Mouse (Mus musculus) midbrain, embryonic 10.5 days (tissue): ENCODE results near the gene Cd5. TPM values are rescaled to one million over a fixed set of nuclear protein-coding genes. Genes with fewer than 3 reads are reported as not detected.

Experiments used
- DNase-seq: peaks from one replicate; pipeline ENCODE4 v3.0.0-alpha.2; 2017; ENCODE audit warnings: low spot score
- H3K27ac ChIP-seq: fragments of 300-500 bp; sonication (generic); replicated peaks from 2 replicates; pipeline ENCODE4 v1.5.1; 2016; ENCODE audit warnings: mild to moderate bottlenecking
- H3K27me3 ChIP-seq: fragments of 300-500 bp; sonication (generic); 2 replicates; pipeline ENCODE4 v1.6.1; 2016; ENCODE audit warnings: low read depth, mild to moderate bottlenecking; ENCODE audit not compliant: poor library complexity, severe bottlenecking
- H3K36me3 ChIP-seq: fragments of 300-500 bp; sonication (generic); 2 replicates; pipeline ENCODE4 v1.6.1; 2016; ENCODE audit warnings: mild to moderate bottlenecking, moderate library complexity
- H3K4me1 ChIP-seq: fragments of 300-500 bp; sonication (generic); 2 replicates; pipeline ENCODE4 v1.6.1; 2016
- H3K4me3 ChIP-seq: fragments of 300-500 bp; sonication (generic); 2 replicates; pipeline ENCODE4 v1.5.1; 2016; ENCODE audit warnings: mild to moderate bottlenecking, moderate library complexity
- H3K9me3 ChIP-seq: fragments of 300-500 bp; sonication (generic); replicated peaks from 2 replicates; pipeline ENCODE4 v1.6.1; 2016; ENCODE audit warnings: mild to moderate bottlenecking
- WGBS: fragments of 180-500 bp; shearing (Covaris S2); methylation state at CpG from one replicate; pipeline ENCODE4 v1.1.7; 2016; 5-methylcytosine and 5-hydroxymethylcytosine counted together
- polyA plus RNA-seq: library from polyadenylated mRNA; unstranded; fragments of >200 nt; fragmentation: Nextera tagmentation; extraction: Ambion mirVana; gene quantifications from 2 replicates; pipeline ENCODE4 v1.2.1, GENCODE M21; 2016

The Cd5 gene
- polyA plus RNA-seq, 1 experiment from 2014 or later: not detected

DNA sequence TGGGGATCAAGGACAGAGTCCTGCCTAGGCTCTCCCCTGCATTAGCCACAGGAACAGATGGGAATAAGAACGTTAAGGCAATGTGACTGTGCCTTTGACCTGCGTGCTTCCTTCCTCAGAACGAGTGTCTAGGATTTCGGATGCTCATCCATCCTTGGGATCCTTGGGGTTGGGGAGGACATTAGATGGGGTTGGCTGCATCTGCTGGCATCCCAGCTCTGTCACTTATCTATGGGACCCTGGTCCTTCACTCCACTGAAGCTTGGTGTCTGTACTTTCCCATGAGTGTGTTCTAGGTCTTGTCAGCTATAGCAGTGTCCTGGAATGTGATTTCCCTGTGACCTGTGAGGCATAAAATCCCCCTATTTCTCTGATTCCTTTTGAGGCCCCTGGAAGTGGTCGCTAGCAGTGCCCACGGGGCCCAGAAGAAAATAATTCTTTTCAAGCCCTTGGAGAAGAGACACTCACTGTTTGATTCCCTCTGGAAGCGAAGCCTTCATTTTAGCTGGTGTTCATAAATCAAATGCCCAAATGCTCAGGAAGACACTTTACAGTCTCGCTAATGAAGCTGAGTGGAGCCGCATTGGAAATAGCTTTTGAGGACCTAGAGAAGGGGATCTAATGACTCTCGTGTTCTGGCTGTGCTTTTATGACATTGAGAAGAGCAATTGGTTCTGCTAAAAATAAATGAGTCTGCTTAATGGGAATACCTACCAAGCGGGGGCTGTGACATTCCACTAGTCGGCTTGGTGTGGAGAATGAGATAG, 30.8 kb upstream of the Cd5 start:
- no peaks in the 10 kb centered on the region for H3K9me3 ChIP-seq
- DNase-seq: no peak
- 81% methylated on average over 12 of the region's 12 CpGs for WGBS
- H3K27ac ChIP-seq: no peak overlapping the region
- H3K27me3 ChIP-seq: no peaks in the 10 kb centered on the region
- no peak overlapping the region for H3K4me3 ChIP-seq
- peaks cover 10% of the 10 kb centered on the region; the same call in 1 of the 2 replicates for H3K4me1 ChIP-seq
- H3K36me3 ChIP-seq: no peaks in the 10 kb centered on the region

DNA sequence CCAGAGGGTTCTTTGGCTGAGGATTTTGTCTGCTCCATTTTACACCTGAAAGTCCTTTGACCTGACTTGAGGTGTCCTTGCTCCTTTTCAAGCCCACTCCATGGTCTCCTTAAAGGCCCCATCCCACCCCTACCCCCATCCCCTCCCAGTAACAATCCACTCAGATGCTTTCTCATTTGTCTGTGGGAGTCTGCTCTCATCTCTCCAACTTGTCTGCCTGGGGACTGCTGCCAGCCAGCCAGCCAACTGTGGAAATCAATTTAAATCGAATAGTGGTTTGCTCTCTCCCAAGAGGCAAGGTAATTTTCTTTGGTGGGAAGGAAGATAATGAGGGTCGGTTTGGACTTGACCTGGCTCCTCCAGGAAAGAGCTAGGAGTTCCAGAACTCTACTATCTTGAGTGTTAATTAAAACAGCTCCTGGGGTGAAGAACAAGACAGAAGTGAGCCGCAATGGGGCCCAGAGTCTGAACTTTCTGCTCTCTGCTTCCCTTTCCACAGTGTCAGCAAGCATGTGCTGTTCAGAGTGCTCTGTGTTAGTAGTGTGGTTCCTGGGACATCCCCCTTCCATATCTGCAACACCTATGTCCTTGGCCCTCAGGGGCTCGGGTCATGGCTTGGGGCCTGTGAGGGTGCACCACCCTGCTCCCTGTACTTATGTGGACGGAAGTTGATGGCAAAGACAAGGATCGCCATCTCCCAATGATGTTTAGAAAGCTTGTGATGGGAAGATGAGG, 30.1 kb upstream of the Cd5 start:
- DNase-seq: no peak
- H3K27me3 ChIP-seq: no peaks in the 10 kb centered on the region
- WGBS: 80% methylated on average over 6 of the region's 6 CpGs
- peaks cover 10% of the 10 kb centered on the region; the same call in 1 of the 2 replicates for H3K4me1 ChIP-seq
- H3K4me3 ChIP-seq: no peak overlapping the region
- no peaks in the 10 kb centered on the region for H3K9me3 ChIP-seq
- no peak overlapping the region for H3K27ac ChIP-seq
- H3K36me3 ChIP-seq: no peaks in the 10 kb centered on the region

DNA sequence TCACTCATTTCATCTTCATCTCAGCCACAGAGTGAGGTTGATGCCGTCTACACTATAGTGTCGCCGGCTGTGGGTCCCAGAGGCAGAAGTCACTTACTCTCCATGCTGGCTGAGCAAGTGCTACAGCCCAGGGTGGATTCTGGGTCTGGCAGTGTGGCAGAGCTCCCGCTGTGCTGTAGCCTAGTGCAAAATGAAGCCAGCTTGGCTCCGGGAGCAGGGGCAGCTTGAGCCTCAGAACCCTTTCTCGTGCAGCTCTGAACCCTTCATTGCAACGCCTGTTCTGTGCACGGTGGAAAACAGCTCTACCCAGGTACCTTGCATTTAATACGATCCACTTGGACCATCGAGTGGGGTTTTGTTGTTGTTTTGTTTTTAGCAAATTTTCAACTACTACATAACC, 28.8 kb upstream of the Cd5 start:
- Histone ChIP-seq H3K9me3 (no peaks in the 10 kb centered on the region), H3K4me1 (peaks cover 10% of the 10 kb centered on the region; the same call in 1 of the 2 replicates), H3K36me3 (no peaks in the 10 kb centered on the region), H3K4me3 (no peak overlapping the region), H3K27ac (no peak overlapping the region), H3K27me3 (no peaks in the 10 kb centered on the region)
- WGBS: 86% methylated on average over 10 of the region's 10 CpGs
- DNase-seq: no peak

DNA sequence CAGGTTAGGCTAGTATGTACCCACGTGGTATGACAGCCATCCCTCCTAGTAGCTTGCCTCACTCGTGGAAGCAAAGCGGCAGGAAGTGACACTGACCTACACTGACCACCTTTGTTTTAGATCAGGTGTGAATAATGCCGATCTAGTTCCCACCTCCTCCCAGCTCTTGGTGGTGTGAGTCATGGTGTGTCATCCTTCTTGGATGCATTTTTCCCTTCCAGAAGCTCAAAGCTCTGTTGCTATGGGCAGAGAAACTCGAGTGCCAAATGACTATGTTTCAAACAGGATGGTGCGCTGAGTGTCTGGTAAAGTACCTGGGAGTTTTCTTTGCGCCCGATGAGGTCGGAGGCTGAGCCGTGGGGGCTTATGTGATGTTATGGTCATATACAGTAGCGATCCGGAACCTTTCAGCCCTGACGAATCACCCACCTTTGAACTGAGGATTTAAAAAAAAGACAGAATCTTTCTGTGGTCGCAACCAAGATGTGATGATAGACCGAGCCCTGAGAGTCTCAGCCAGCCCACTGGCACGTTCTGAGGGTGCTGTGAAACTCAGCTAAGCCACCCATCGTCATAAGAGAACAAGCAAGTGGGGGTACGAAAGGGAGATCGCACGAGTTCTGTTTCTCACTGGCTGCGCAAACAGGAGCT, 24.7 kb upstream of the Cd5 start:
- DNase-seq: no peak
- H3K27me3 ChIP-seq: no peaks in the 10 kb centered on the region
- no peak overlapping the region for H3K27ac ChIP-seq
- peaks cover 7% of the 10 kb centered on the region; the same call in 1 of the 2 replicates for H3K4me1 ChIP-seq
- no peaks in the 10 kb centered on the region for H3K9me3 ChIP-seq
- H3K4me3 ChIP-seq: no peak overlapping the region
- 86% methylated on average over 21 of the region's 21 CpGs for WGBS
- no peaks in the 10 kb centered on the region for H3K36me3 ChIP-seq

DNA sequence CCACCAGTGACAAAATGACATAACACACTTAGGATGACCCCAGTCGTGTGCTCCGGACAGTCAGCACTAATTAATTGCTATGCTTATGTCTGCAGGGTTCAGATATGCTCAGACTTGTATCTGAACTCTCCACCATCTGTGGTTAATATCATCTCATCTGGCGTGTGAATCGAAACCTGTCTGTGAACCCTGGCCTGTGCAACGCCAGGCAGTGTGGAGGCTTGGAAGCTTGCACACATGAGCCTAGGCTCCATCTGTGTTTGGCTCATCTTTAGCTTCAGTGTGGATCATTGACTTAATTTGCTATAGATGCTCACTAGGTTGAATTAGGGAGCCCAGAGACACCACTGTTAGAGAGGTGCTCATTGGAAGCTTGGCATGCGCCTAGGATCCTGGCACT, 23.7 kb upstream of the Cd5 start:
- Histone ChIP-seq H3K4me3 (no peak overlapping the region), H3K36me3 (no peaks in the 10 kb centered on the region), H3K4me1 (peaks cover 10% of the 10 kb centered on the region; the same call in 1 of the 2 replicates), H3K9me3 (no peaks in the 10 kb centered on the region), H3K27ac (no peak overlapping the region), H3K27me3 (no peaks in the 10 kb centered on the region)
- DNase-seq: no peak
- 90% methylated on average over 6 of the region's 6 CpGs for WGBS

DNA sequence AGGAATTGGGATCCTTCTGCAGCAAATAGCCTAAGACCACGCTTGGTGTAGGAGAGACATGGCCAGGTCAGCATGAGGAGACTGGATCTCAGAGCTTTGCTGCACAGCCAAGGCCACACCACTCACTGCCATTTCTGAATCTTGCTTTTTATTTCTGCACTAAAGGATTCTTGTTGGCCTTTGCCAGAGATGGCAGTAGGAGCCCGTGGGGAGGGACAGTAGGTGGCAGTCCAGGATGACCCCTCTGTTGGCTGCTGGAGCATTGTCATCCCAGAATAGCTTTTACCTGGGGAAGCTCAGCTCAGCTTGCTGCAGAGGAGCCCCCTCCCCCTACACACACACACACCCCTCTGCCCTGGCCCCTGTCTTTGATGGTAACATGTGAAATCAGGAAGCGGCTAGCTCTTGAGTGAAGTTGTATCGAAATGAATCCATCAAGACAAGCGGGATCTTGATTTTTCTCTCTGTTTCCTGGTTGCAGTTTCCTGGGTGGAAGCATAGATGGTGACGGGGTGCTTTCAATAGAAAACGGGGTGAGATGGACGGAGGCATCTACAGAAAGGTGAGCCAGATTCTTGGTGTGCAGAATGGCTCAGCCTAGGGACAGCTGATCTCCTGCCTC, 23.1 kb upstream of the Cd5 start:
- Histone ChIP-seq H3K4me3 (no peak overlapping the region), H3K27ac (no peak overlapping the region), H3K9me3 (no peaks in the 10 kb centered on the region), H3K27me3 (no peaks in the 10 kb centered on the region), H3K4me1 (peaks cover 10% of the 10 kb centered on the region; the same call in 1 of the 2 replicates), H3K36me3 (no peaks in the 10 kb centered on the region)
- DNase-seq: no peak
- WGBS: 86% methylated on average over 8 of the region's 8 CpGs

DNA sequence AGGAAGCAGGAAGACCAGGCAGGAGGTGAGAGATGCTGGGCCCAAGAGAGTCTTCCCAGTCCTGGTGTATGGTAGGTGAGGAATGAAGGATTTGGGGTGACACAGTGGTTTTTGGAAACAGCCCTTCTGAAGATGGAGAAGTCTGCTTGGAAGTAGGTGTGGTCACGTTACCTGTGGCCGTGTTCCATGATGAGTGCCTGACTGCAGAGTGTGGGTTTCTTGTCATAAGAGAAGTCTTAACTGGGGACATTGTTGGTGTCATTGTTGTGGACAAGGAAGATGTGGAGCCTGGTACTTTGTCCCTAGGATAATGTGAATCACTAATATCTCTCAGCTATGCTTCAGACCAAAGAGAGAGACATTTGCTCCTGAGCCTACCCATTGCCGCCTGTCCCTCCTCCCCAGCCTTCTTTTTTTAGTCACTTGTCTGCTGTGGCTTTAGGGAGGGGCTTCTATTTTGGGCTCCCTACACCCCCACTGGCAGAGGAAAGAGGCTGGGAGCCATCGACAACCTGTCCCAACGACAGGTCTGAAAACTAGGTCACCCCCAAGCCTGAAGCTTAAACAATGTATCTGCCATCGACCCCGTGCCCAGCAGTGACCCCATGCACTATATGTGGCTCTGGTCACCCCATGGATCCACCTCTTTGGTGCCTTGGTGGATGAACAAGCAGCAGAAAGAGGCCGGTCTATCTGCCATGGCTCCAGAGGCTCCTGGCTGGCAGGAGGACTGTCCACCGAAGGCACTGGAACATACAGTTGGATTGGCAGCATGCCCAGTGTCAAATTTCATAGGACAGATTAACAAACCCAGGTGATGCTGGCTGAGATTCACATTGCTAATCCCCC, 21.4 kb upstream of the Cd5 start:
- Histone ChIP-seq H3K4me3 (no peak overlapping the region), H3K9me3 (no peaks in the 10 kb centered on the region), H3K27me3 (no peaks in the 10 kb centered on the region), H3K27ac (no peak overlapping the region), H3K36me3 (no peaks in the 10 kb centered on the region), H3K4me1 (peaks cover 10% of the 10 kb centered on the region; the same call in 1 of the 2 replicates)
- 90% methylated on average over 9 of the region's 9 CpGs for WGBS
- DNase-seq: no peak

DNA sequence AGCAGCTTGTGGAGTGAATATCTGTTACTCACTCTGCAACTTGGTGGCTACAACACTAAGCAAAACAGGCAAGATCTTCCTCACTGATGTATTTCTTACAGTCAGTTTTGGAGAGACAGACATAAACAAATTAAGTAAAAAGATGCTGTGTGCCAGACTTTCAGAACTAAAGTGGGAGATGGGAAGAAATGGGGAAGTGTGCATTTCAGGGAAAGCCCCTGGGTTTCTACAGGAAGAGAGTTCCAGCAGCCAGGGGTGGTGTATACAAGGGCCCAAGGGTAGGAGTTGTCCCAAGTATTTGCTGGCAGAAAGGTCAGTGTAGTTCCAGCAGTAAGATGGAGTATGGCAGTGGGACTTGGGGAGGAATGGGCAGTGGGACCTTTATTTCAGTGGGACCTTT, 20.7 kb upstream of the Cd5 start:
- H3K4me3 ChIP-seq: no peak overlapping the region
- H3K9me3 ChIP-seq: no peaks in the 10 kb centered on the region
- no peak for DNase-seq
- no peak overlapping the region for H3K27ac ChIP-seq
- H3K4me1 ChIP-seq: peaks cover 10% of the 10 kb centered on the region; the same call in 1 of the 2 replicates
- no peaks in the 10 kb centered on the region for H3K36me3 ChIP-seq
- H3K27me3 ChIP-seq: no peaks in the 10 kb centered on the region

DNA sequence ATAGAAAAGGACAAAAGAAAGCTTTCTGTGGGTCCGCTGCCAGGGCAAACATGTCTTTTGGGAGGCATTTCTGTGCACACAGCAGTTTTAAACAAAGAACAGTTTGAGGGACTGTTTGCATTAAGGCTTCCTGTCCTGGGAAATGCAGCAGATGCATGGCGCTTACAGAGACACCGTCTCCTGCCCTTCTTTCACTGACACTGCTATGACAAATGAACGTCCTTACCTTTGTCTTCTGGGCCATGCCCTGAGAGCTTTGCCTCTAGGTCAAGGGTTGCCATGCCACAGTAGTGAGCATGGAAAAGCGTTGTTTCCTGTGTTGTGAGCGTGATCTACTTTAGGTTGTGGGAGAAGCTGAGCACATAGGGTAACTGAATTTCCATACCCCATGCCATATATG, 19.9 kb upstream of the Cd5 start:
- 70% methylated on average over 6 of the region's 6 CpGs for WGBS
- DNase-seq: no peak
- Histone ChIP-seq H3K27ac (no peak overlapping the region), H3K4me3 (no peak overlapping the region), H3K4me1 (peaks cover 10% of the 10 kb centered on the region; the same call in 1 of the 2 replicates), H3K36me3 (no peaks in the 10 kb centered on the region), H3K9me3 (no peaks in the 10 kb centered on the region), H3K27me3 (no peaks in the 10 kb centered on the region)

DNA sequence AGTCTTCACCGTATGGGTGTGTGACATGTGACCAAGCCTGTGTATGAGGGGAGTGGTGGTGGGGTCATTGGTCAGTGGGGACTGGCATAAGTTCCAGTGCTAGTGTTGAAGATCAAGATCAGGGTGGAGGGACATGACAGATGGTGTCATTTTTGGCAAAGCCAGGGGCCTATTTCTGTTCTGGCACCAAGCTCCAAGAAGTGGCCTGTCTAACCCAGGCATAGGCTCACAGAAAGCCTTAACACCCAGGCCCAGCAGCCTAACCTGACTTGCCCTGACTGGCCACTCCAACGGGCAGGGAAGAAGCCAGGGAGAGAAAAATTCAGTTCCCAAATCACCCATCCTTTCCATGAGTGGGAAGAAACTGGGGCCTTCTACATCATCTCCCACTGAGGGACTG, 18.7 kb upstream of the Cd5 start:
- DNase-seq: no peak
- H3K9me3 ChIP-seq: no peaks in the 10 kb centered on the region
- H3K27ac ChIP-seq: no peak overlapping the region
- H3K27me3 ChIP-seq: no peaks in the 10 kb centered on the region
- WGBS: 85% methylated on average over 2 of the region's 2 CpGs
- H3K36me3 ChIP-seq: no peaks in the 10 kb centered on the region
- no peak overlapping the region for H3K4me3 ChIP-seq
- peaks cover 10% of the 10 kb centered on the region; the same call in 1 of the 2 replicates for H3K4me1 ChIP-seq

DNA sequence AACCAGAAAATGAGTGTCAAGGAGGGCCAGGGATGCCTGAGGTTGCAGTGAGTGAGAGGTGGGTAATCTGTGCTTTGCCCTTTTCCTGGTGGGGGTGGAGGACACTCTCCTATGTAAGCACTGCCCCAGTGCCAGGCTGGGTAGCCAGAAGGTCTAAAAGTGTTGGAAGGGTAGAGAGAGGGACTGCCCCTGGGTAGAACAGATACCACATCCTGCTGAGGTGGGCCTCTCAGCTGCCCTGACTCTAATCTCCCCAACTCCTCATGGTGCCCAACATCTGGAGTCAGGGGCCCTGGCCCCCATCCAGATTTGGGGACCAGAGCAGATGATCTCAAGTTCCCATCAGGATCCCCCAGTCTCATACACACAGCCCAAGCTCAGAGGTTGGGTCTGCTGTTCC, 18.3 kb upstream of the Cd5 start:
- no peak for DNase-seq
- H3K4me3 ChIP-seq: no peak overlapping the region

DNA sequence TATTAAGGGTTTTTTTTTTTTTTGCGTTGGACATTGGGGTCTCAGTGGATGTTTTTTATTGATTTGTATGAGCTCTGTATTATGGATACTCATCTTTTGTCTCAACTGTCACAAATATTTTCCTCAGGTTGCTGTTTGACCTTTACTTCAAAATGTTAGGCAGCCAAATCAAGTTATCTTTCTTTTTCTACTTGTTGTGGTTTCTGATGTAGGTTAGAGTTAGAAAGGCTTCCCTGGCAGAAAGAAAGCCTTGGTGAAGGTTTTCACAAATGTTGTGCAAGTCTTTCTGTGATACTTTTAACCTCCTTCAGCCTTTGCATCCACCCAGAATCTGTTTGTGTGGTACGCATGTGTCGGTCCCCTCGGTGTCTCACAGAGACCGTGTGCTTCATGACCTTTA, 13.8 kb upstream of the Cd5 start:
- no peak overlapping the region for H3K27ac ChIP-seq
- no peaks in the 10 kb centered on the region for H3K36me3 ChIP-seq
- H3K9me3 ChIP-seq: no peaks in the 10 kb centered on the region
- no peak for DNase-seq
- no peaks in the 10 kb centered on the region for H3K27me3 ChIP-seq
- peaks cover 12% of the 10 kb centered on the region for H3K4me1 ChIP-seq
- WGBS: 94% methylated on average over 5 of the region's 5 CpGs
- no peak overlapping the region for H3K4me3 ChIP-seq

More for the DNA sequence above, 18.3 kb upstream of the Cd5 start:
- Histone ChIP-seq H3K36me3 (no peaks in the 10 kb centered on the region), H3K4me1 (peaks cover 10% of the 10 kb centered on the region; the same call in 1 of the 2 replicates), H3K27ac (no peak overlapping the region), H3K27me3 (no peaks in the 10 kb centered on the region), H3K9me3 (no peaks in the 10 kb centered on the region)
